Mouse (Mus musculus): ENCODE results near the gene Cacna1c. TPM values are rescaled to one million over a fixed set of nuclear protein-coding genes. Genes with fewer than 3 reads are reported as not detected.

Gene Cacna1c
- total RNA-seq, 2 experiments from 2014 or later = 86.4 to 90.0 TPM

GRCm38 (mm10) chr6:118776459-118776858 lies 419.8 kb downstream of the Cacna1c start:
- TF ChIP-seq CTCF (conservative IDR thresholded peaks at IDR 0.05) = no peak
- Histone ChIP-seq H3K4me3 (no peak overlapping the region), H3K27ac (peak overlapping the region; percentile 47; the same call in 1 of the 2 replicates)
- no peak for DNase-seq (ENCODE audit: low spot score in 2 of 2)

- H3K4me3 ChIP-seq = no peak overlapping the region
- TF ChIP-seq CTCF (conservative IDR thresholded peaks at IDR 0.05) = no peak
- no peak overlapping the region for H3K27ac ChIP-seq
- DNase-seq (ENCODE audit: low spot score in 2 of 2) = no peak
Measured at GRCm38 (mm10) chr6:118772581-118772980, 423.6 kb downstream of the Cacna1c start.

DNA sequence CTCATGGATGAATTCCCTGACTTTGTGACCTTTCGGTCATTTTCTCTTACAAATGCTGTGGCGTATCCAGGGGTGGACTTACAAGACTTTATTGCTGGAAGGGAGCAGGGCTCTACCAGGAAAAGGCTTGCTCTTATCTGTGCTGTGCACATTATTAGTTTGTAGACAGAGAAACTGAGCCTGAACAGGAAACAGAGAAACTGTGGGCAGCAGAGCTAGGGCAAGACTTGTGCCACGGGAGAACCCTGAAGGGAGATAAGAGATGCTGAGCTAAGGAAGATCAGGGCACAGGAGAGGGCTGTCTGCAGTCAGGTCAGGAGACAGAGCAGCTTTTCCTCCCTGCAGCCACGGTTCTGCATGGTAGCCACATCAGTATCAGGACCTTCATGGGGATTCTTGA lies 425.1 kb downstream of the Cacna1c start:
- DNase-seq (ENCODE audit: low spot score in 2 of 2) = no peak
- Histone ChIP-seq H3K4me3 (no peak overlapping the region), H3K27ac (no peak overlapping the region)
- TF ChIP-seq CTCF (conservative IDR thresholded peaks at IDR 0.05) = no peak

DNA sequence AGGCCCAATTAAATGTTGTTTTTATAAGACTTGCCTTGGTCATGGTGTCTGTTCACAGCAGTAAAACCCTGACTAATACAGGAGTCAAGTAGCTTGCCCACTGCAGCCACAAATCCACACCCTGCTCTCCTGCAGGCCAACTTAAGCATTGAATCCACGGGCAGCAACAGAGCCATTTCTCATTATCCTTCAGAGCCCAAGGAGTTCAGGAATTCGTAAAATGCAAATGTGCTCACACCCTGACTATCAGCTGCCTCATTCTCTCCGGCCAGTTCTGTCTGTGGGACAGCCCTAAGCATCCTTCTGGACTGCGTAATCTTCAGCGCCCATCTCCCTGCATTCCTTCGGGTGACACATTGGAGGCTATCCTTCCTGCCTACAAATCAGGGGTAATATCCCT lies 425.8 kb downstream of the Cacna1c start:
- Histone ChIP-seq H3K4me3 (no peak overlapping the region), H3K27ac (no peak overlapping the region)
- no peak for TF ChIP-seq CTCF (conservative IDR thresholded peaks at IDR 0.05)
- DNase-seq (ENCODE audit: low spot score in 2 of 2) = no peak

DNA sequence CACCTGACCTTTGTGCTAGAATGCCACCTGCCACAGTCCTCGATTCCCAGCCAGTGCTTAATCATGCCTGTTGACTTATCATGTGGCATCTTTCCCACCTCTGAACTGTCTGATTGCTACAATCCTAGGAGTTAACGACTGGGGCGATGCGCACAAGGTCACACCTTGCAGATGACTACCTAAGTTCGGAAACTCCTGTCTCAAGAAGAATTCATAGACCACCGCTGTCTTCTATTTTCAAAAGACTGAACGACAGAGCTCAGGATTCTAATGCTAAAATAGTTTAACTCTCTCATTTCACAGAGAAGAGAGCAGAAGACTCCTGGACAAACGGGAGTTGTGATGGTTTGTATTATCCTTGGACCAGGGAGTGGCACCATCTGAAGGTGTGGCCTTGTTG lies 426.4 kb downstream of the Cacna1c start:
- DNase-seq (ENCODE audit: low spot score in 2 of 2) = no peak
- no peak overlapping the region for H3K27ac ChIP-seq
- no peak for TF ChIP-seq CTCF (conservative IDR thresholded peaks at IDR 0.05)
- no peak overlapping the region for H3K4me3 ChIP-seq

GRCm38 (mm10) chr6:118767698-118768097 lies 428.5 kb downstream of the Cacna1c start:
- DNase-seq (ENCODE audit: low spot score in 2 of 2) = no peak
- Histone ChIP-seq H3K27ac (no peak overlapping the region), H3K4me3 (no peak overlapping the region)
- no peak for TF ChIP-seq CTCF (conservative IDR thresholded peaks at IDR 0.05)

DNA sequence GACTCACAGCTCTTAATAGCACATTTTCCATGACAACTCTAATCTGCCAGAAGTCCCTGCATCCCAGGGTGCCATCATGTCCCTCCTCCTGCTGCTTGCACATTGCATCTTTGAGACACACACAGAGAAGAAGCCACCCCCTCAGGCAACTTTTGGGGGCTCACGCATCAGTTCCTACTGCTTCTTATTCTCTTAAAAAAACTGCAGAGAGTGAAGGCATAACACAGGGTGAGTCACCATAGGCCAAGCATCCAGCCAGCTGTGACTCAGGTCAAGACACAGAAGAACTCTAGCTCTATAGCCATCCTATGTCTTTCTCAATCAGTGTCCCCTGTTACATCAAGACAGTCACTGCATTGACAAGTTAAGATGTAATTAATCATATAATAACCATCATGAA lies 431.0 kb downstream of the Cacna1c start:
- Histone ChIP-seq H3K4me3 (no peak overlapping the region), H3K27ac (no peak overlapping the region)
- no peak for DNase-seq (ENCODE audit: low spot score in 2 of 2)
- TF ChIP-seq CTCF (conservative IDR thresholded peaks at IDR 0.05) = no peak

DNA sequence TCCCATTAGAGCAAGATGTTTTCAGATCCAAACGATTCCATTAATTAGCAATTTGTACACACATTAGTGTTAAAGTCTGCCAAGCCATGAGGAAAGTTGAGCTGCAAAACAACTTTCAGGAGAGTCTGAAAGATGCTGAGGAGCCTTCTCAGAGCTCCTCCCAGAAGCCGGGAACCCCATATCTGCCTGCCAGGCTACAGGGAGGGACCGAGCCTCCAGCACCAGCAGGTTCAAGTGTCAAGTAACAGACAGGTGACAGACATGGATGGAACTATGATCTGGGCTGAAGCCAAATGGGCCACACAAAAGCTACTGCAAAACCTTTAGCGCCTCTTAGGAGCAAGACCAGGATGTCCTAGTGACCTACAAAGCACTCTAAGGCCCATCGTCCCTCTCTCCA lies 437.2 kb downstream of the Cacna1c start:
- Histone ChIP-seq H3K4me3 (no peak overlapping the region), H3K27ac (no peak overlapping the region; the same call in 1 of the 2 replicates)
- DNase-seq (ENCODE audit: low spot score in 2 of 2) = no peak
- TF ChIP-seq CTCF (conservative IDR thresholded peaks at IDR 0.05) = no peak

DNA sequence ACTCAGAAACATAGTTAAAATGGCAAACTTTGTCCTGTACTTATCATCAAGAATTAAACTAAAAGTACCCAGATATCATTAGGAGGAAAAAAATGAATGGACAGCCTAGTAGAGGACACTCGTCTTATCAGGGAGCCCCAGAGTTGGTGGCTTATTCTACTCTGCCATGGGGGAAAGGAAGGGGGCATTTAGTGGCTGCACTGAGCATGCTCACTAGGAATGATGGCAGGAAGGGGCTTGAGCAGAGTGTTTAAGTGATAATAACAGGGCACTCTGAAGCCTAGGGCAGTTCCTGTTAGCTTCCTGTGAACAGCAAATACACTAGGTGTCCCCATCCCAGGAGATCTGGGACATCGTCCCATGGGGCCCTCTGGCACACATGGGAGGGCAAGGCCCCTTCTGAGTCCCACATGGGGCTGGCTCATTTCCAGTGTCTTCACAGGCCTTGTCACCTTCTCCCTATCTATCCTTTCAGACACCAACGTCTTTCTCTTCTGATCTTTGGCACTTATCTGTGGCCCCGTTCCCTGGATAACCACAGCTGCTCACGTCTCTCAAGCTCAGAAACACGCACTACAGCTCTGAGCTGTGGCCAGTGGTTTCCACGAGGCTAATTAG lies 437.8 kb downstream of the Cacna1c start:
- Histone ChIP-seq H3K4me3 (no peak overlapping the region), H3K27ac (no peak overlapping the region)
- no peak for DNase-seq (ENCODE audit: low spot score in 2 of 2)
- no peak for TF ChIP-seq CTCF (conservative IDR thresholded peaks at IDR 0.05)

DNA sequence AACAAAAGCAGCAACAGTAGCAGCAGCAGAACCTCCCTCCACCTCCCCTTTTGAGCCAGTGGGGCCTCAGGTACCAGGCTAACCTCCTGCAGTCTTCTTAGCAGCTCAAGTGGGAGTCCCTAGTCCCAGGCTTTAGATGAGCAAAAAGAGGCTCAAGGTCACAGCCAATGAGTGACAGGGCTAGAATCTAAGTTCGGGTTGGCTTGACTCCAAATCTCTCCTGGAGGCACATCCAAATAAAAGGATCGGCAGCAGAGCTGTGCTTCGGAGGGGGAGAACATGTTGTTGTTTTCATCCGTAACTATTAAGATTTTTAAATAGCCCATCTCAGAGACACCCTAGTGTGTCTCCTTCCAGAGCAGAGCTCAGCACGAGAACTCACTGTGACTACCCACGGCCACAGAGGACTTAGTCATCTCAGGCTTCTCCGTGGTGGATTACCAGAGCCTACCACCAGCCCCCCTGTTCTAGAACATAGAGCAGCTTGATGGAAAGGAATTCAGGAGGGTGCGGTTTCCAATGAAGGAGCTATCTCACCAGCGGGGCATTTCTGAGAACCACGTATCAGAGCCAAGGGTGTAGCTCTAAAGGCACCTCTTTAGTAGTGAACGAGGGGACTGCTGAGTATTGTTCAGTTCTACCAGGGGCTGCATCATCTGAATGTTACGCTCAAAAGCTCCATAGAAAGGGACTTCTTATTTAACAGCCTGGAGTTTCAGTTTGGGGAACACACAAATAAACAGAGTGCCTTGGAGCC lies 438.5 kb downstream of the Cacna1c start:
- no peak overlapping the region for H3K4me3 ChIP-seq
- H3K27ac ChIP-seq = no peak overlapping the region
- no peak for TF ChIP-seq CTCF (conservative IDR thresholded peaks at IDR 0.05)
- no peak for DNase-seq (ENCODE audit: low spot score in 2 of 2)

DNA sequence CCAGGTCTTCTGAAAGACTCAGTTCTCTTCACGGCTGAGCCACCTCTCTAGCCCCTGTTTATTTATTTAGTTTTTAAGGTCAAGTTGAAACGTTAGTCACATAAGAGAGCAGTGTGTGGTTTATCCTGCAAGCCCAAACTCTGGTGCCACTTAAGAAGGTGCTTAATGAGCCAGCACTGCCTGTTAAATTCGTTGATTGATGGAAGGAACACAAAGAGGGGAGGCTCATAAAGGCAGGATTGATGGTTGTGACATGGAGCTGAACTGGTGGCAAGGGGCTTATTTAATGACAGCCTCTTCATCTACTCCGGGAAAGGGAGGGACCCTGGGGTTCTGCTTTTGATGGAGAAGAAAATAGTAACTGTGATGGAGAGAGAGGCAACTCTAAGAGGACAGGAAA lies 439.7 kb downstream of the Cacna1c start:
- Histone ChIP-seq H3K4me3 (no peak overlapping the region), H3K27ac (no peak overlapping the region)
- DNase-seq (ENCODE audit: low spot score in 2 of 2) = no peak
- no peak for TF ChIP-seq CTCF (conservative IDR thresholded peaks at IDR 0.05)

- no peak overlapping the region for H3K4me3 ChIP-seq
- H3K27ac ChIP-seq = no peak overlapping the region; the same call in 1 of the 2 replicates
- TF ChIP-seq CTCF (conservative IDR thresholded peaks at IDR 0.05) = 0 out of 2 replicates have a peak, but pooled peaks have one; percentile 10
- DNase-seq (ENCODE audit: low spot score in 2 of 2) = no peak
Measured at GRCm38 (mm10) chr6:118755768-118756167, 440.4 kb downstream of the Cacna1c start.

DNA sequence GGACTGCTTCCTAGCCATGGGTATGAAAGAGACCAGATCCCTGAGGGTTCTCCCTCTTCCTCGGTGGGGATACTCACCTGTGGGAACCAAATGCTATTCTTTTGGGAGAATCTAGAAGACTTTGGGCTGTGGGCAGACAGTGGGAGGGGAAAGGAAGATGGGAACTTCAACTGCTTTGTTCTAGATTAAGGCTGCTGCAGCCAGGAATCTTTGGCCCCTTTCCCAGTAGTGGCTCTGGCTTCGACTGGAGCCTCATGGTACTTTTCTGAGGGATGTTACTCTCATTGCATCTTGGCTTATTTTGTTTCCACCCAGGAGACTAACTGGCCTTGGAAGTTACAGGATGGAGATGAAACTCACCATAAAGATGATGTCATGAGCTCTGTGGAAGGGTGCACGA lies 441.8 kb downstream of the Cacna1c start:
- DNase-seq (ENCODE audit: low spot score in 2 of 2) = no peak
- no peak overlapping the region for H3K4me3 ChIP-seq
- TF ChIP-seq CTCF (conservative IDR thresholded peaks at IDR 0.05) = no peak
- H3K27ac ChIP-seq = peak overlapping the region; percentile 52

GRCm38 (mm10) chr6:118753787-118754186 lies 442.4 kb downstream of the Cacna1c start:
- peak overlapping the region; percentile 52 for H3K27ac ChIP-seq
- peak; percentile 57 to 59 for DNase-seq (ENCODE audit: low spot score in 2 of 2)

More at GRCm38 (mm10) chr6:118753787-118754186, 442.4 kb downstream of the Cacna1c start:
- no peak overlapping the region for H3K4me3 ChIP-seq
- no peak for TF ChIP-seq CTCF (conservative IDR thresholded peaks at IDR 0.05)

Measured in layer of hippocampus, adult 2 months (tissue).